Mouse (Mus musculus): ENCODE measurements around the gene Rin2. TPM values are rescaled to one million over a fixed set of nuclear protein-coding genes. Genes with fewer than 3 reads are reported as not detected.

Rin2 gene
- total RNA-seq, 2 experiments from 2014 or later: 9.4 to 14.2 TPM

GRCm38 (mm10) chr2:145862206-145862817 is 187.3 kb downstream of the Rin2 start:
- DNase-seq: no peak

GRCm38 (mm10) chr2:145865344-145865743 is 190.3 kb downstream of the Rin2 start:
- DNase-seq: no peak

- no peak for DNase-seq
These were observed 191.2 kb downstream of the Rin2 start for GRCm38 (mm10) chr2:145866238-145866637.

- no peak for DNase-seq
These were observed 191.9 kb downstream of the Rin2 start for GRCm38 (mm10) chr2:145866695-145867449.

GRCm38 (mm10) chr2:145871308-145871707 is 196.3 kb downstream of the Rin2 start:
- DNase-seq: no peak

- no peak for DNase-seq
These were observed 197.1 kb downstream of the Rin2 start for GRCm38 (mm10) chr2:145872099-145872498.

- DNase-seq: no peak
These were observed 198.9 kb downstream of the Rin2 start for GRCm38 (mm10) chr2:145873953-145874352.

- DNase-seq: no peak
These were observed 200.0 kb downstream of the Rin2 start for GRCm38 (mm10) chr2:145874879-145875482.

- DNase-seq: no peak
These were observed 202.2 kb downstream of the Rin2 start for GRCm38 (mm10) chr2:145877191-145877590.

- peak; percentile 39 for DNase-seq
These were observed 206.1 kb downstream of the Rin2 start for GRCm38 (mm10) chr2:145880887-145881747.

GRCm38 (mm10) chr2:145881932-145882331 is 206.9 kb downstream of the Rin2 start:
- DNase-seq: no peak

GRCm38 (mm10) chr2:145882398-145882797 is 207.4 kb downstream of the Rin2 start:
- no peak for DNase-seq

- DNase-seq: peak; percentile 29
These were observed 209.3 kb downstream of the Rin2 start for GRCm38 (mm10) chr2:145884036-145884912.

GRCm38 (mm10) chr2:145884913-145885785 is 210.1 kb downstream of the Rin2 start:
- DNase-seq: peak; percentile 79

- DNase-seq: peak; percentile 78
These were observed 213.1 kb downstream of the Rin2 start for GRCm38 (mm10) chr2:145887937-145888765.

GRCm38 (mm10) chr2:145888766-145889480 is 213.9 kb downstream of the Rin2 start:
- no peak for DNase-seq

- no peak for DNase-seq
These were observed 215.6 kb downstream of the Rin2 start for GRCm38 (mm10) chr2:145890571-145890970.

GRCm38 (mm10) chr2:145893756-145894155 is 218.7 kb downstream of the Rin2 start:
- no peak for DNase-seq

- DNase-seq: no peak
These were observed 223.1 kb downstream of the Rin2 start for GRCm38 (mm10) chr2:145898106-145898505.

Measured in gastrocnemius, postnatal 25 days (tissue).